Mouse (Mus musculus): Measurements from ENCODE around the gene Kcnj10. TPM values are rescaled to one million over a fixed set of nuclear protein-coding genes. Genes with fewer than 3 reads are reported as not detected.

Kcnj10 gene
- polyA plus RNA-seq (2014; fragmentation: Illumina TruSeq; extraction: RNeasy Lipid Tissue Mini Kit (QIAGEN cat#74804); ENCODE audit: insufficient read depth, low read depth, low replicate concordance), result 0.08 TPM

DNA sequence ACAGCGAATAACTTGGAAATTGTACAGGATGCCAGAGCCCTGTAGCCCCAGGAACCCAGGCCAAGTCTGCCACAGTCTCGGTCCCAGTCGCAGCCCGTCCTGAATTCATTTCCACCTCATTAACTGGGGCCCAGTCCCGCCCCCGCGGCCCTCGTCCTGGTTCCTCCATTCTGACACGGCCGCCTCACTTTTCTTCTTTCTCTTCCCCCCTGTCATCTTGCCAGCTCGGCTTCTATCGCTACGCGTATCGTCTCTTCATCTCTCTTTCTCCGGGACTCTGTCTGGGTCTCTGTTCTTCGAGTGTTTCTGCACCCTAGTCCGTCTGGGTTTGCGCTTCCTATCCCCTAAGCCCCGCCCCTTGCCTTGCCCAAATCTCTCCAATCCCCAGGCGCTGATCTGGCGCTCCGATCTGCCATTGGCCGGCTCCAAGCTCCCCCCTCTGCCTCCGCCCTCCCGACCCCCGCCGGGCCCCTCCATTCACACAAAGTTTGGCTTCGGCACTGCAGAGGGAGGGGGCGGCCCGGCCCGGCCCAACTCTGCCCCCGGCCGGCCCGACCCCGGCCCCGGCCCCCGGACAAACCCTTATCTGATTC is at the start of gene Kcnj10:
Gene Kcnj10 (plus strand): TSS at position 482 of the 593 bp plus-strand sequence.

DNA sequence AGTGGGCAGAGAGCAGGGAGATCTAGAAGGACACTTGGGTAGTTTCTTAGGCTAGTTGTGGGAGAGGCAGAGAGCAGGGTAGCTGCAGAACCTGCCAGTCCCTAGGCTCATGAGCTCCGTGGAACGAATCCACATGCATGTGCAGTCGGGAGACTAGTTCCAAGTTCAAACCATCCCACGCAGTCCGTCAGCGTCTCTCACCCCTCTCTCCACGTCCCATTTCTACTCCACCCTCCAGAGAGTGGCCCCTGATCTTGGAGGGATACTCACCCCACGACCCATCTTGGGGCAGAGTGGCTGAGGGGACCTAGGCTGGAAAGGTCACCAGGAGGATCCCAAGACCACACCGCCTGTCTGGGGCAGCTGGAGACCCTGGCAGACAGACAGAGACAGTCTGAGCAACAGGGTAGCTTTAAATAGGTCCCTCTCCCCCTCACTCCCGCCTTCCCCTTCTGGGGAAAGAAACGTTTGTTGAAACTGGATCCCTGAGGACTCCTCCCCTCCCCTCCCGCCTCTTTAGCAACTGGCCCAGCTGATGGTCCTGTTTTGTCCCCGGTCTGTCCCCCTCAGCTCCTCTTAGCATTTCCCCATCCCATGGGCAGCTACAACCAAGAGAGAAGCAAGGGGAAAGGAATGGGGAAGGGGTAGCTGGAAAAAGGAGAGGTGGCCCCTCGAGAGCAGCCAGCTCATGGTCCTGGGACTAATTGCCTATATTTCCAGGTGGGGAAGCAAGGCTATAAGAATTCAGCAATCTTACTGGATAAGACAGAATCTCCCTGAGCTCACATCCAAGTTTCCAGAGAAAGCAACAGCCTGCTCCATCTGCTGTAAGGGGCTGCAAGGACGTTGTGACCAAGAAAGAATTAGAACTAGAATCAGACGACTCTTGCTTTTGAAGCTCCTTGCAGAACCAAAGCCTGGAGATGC is 43.1 kb upstream of the Kcnj10 start, which contains the start of gene Atp1a2:
Gene Atp1a2 (minus strand): TSS at position 454 of the 927 bp plus-strand sequence.

DNA sequence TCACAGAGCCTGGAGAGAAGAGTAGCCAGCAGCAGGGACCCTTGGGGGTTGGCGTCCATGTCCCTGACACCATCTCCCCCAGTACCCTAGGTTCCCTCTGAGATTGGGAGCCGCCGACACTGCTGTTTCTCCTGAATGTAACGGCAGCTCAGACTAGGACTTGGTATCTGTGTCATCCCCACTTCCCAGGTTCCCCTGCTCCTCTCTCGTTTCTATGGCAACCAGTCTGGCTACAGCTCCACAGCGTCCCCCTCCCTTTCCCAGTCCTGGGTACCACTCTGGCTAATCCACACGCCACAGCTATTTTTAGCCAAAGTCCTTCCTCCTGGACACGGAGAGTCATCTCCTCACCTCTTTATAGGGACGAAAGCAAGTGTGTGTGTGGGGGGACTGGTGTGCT is 11.9 kb upstream of the Kcnj10 start, which contains the start of gene Kcnj9:
Gene Kcnj9 (minus strand): TSS at position 188 of the 400 bp plus-strand sequence.

DNA sequence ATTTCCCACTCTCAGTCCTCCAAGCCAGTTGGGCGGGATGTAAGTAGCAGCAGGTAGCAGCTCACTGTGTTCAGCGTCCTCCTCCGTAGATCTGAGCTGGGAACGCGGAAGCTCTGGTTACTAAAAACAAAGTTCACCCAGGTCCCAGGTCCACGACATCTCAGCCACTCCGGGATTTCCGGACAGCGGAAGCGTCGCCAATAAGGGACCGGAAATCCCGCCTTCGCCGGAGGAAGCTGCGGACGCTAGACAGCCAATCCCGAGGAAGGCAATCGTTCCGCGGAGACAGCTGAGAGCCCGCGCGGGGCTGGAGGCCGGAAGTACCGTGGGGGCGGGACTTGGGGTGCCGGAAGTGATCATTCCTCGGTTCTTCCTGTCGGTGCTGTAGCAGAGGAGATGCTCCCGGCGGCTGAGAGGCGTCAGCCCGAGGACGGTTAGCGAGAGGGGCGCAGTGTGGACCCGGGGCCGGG is 35.2 kb downstream of the Kcnj10 start, which contains the start of gene Pigm:
Gene Pigm (plus strand): TSS at position 349 of the 470 bp plus-strand sequence.

Other genes starting within 250 kb of the Kcnj10 start
- gene Pex19, start 214.5 kb upstream of the Kcnj10 start, polyA plus RNA-seq (2014; fragmentation: Illumina TruSeq; extraction: RNeasy Lipid Tissue Mini Kit (QIAGEN cat#74804); ENCODE audit: insufficient read depth, low read depth, low replicate concordance), result 51.8 TPM
- 44.6 TPM for gene Dcaf8, start 193.1 kb upstream of the Kcnj10 start, polyA plus RNA-seq (2014; fragmentation: Illumina TruSeq; extraction: RNeasy Lipid Tissue Mini Kit (QIAGEN cat#74804); ENCODE audit: insufficient read depth, low read depth, low replicate concordance)
- 148 TPM for gene Pea15a, start 134.4 kb upstream of the Kcnj10 start, polyA plus RNA-seq (2014; fragmentation: Illumina TruSeq; extraction: RNeasy Lipid Tissue Mini Kit (QIAGEN cat#74804); ENCODE audit: insufficient read depth, low read depth, low replicate concordance)
- 2.0 TPM for gene Casq1, start 121.3 kb upstream of the Kcnj10 start, polyA plus RNA-seq (2014; fragmentation: Illumina TruSeq; extraction: RNeasy Lipid Tissue Mini Kit (QIAGEN cat#74804); ENCODE audit: insufficient read depth, low read depth, low replicate concordance)
- not detected for gene Atp1a4, start 82.8 kb upstream of the Kcnj10 start, polyA plus RNA-seq (2014; fragmentation: Illumina TruSeq; extraction: RNeasy Lipid Tissue Mini Kit (QIAGEN cat#74804); ENCODE audit: insufficient read depth, low read depth, low replicate concordance)
- gene Igsf8, start 79.6 kb upstream of the Kcnj10 start, polyA plus RNA-seq (2014; fragmentation: Illumina TruSeq; extraction: RNeasy Lipid Tissue Mini Kit (QIAGEN cat#74804); ENCODE audit: insufficient read depth, low read depth, low replicate concordance), result 20.4 TPM
- gene Atp1a2, start 43.1 kb upstream of the Kcnj10 start, polyA plus RNA-seq (2014; fragmentation: Illumina TruSeq; extraction: RNeasy Lipid Tissue Mini Kit (QIAGEN cat#74804); ENCODE audit: insufficient read depth, low read depth, low replicate concordance), result 34.3 TPM
- not detected for gene Kcnj9, start 11.9 kb upstream of the Kcnj10 start, polyA plus RNA-seq (2014; fragmentation: Illumina TruSeq; extraction: RNeasy Lipid Tissue Mini Kit (QIAGEN cat#74804); ENCODE audit: insufficient read depth, low read depth, low replicate concordance)
- gene Pigm, start 35.3 kb downstream of the Kcnj10 start, polyA plus RNA-seq (2014; fragmentation: Illumina TruSeq; extraction: RNeasy Lipid Tissue Mini Kit (QIAGEN cat#74804); ENCODE audit: insufficient read depth, low read depth, low replicate concordance), result 4.4 TPM
- 16.0 TPM for gene Slamf9, start 134.1 kb downstream of the Kcnj10 start, polyA plus RNA-seq (2014; fragmentation: Illumina TruSeq; extraction: RNeasy Lipid Tissue Mini Kit (QIAGEN cat#74804); ENCODE audit: insufficient read depth, low read depth, low replicate concordance)
- 2.1 TPM for gene Igsf9, start 140.6 kb downstream of the Kcnj10 start, polyA plus RNA-seq (2014; fragmentation: Illumina TruSeq; extraction: RNeasy Lipid Tissue Mini Kit (QIAGEN cat#74804); ENCODE audit: insufficient read depth, low read depth, low replicate concordance)
- gene Tagln2, start 158.8 kb downstream of the Kcnj10 start, polyA plus RNA-seq (2014; fragmentation: Illumina TruSeq; extraction: RNeasy Lipid Tissue Mini Kit (QIAGEN cat#74804); ENCODE audit: insufficient read depth, low read depth, low replicate concordance), result 544 TPM
- gene Cfap45, start 179.6 kb downstream of the Kcnj10 start, polyA plus RNA-seq (2014; fragmentation: Illumina TruSeq; extraction: RNeasy Lipid Tissue Mini Kit (QIAGEN cat#74804); ENCODE audit: insufficient read depth, low read depth, low replicate concordance), result 9.2 TPM
- 0.12 TPM for gene Vsig8, start 214.7 kb downstream of the Kcnj10 start, polyA plus RNA-seq (2014; fragmentation: Illumina TruSeq; extraction: RNeasy Lipid Tissue Mini Kit (QIAGEN cat#74804); ENCODE audit: insufficient read depth, low read depth, low replicate concordance)
- gene Slamf8, start 249.4 kb downstream of the Kcnj10 start, polyA plus RNA-seq (2014; fragmentation: Illumina TruSeq; extraction: RNeasy Lipid Tissue Mini Kit (QIAGEN cat#74804); ENCODE audit: insufficient read depth, low read depth, low replicate concordance), result 2.3 TPM

Data from lung, adult 10 weeks (tissue).